Mouse (Mus musculus) limb, embryonic 13.5 days (tissue): Measurements from ENCODE around the gene Unc79. TPM values are rescaled to one million over a fixed set of nuclear protein-coding genes. Genes with fewer than 3 reads are reported as not detected.

Experiments used
- ATAC-seq: fragments of 200-750 bp; cut with Nextera tagmentation; 2 replicates; pipeline ENCODE4 v1.8.0; 2017; ENCODE audit warnings: low read depth, moderate number of reproducible peaks, moderate TSS enrichment; ENCODE audit not compliant: low FRiP score
- H3K27ac ChIP-seq: fragments of 300-500 bp; sonication (generic); 2 replicates; pipeline ENCODE4 v1.5.1; 2015; ENCODE audit warnings: inconsistent platforms, mild to moderate bottlenecking, moderate library complexity
- H3K27me3 ChIP-seq: fragments of 300-500 bp; sonication (generic); 2 replicates; pipeline ENCODE4 v1.6.1; 2015; ENCODE audit warnings: mild to moderate bottlenecking, inconsistent platforms
- H3K36me3 ChIP-seq: fragments of 300-500 bp; sonication (generic); 2 replicates; pipeline ENCODE4 v1.6.1; 2015; ENCODE audit warnings: inconsistent platforms, mild to moderate bottlenecking, moderate library complexity
- H3K4me1 ChIP-seq: fragments of 300-500 bp; sonication (generic); 2 replicates; pipeline ENCODE4 v1.6.1; 2015; ENCODE audit warnings: inconsistent platforms
- H3K4me2 ChIP-seq: fragments of 300-500 bp; sonication (generic); replicated peaks from 2 replicates; pipeline ENCODE4 v1.6.1; 2015; ENCODE audit warnings: inconsistent platforms, mild to moderate bottlenecking, moderate library complexity
- H3K4me3 ChIP-seq: fragments of 300-500 bp; sonication (generic); 2 replicates; pipeline ENCODE4 v1.5.1; 2015; ENCODE audit warnings: moderate library complexity, mild to moderate bottlenecking, inconsistent platforms
- H3K9ac ChIP-seq: fragments of 300-500 bp; sonication (generic); 2 replicates; pipeline ENCODE4 v1.6.1; 2015; ENCODE audit warnings: mild to moderate bottlenecking, inconsistent platforms
- H3K9me3 ChIP-seq: fragments of 300-500 bp; sonication (generic); 2 replicates; pipeline ENCODE4 v1.6.1; 2016; ENCODE audit warnings: inconsistent platforms
- WGBS: fragments of 180-500 bp; shearing (Covaris S2); methylation state at CpG from one replicate; pipeline ENCODE4 v1.1.7; 2015; 5-methylcytosine and 5-hydroxymethylcytosine counted together
- polyA plus RNA-seq: library from polyadenylated mRNA; unstranded; fragments of >200 nt; fragmentation: Nextera tagmentation; extraction: Ambion mirVana; gene quantifications from 2 replicates; pipeline ENCODE4 v1.2.1, GENCODE M21; 2015

The Unc79 gene
- polyA plus RNA-seq, 1 experiment from 2014 or later, result 0.05 TPM

DNA sequence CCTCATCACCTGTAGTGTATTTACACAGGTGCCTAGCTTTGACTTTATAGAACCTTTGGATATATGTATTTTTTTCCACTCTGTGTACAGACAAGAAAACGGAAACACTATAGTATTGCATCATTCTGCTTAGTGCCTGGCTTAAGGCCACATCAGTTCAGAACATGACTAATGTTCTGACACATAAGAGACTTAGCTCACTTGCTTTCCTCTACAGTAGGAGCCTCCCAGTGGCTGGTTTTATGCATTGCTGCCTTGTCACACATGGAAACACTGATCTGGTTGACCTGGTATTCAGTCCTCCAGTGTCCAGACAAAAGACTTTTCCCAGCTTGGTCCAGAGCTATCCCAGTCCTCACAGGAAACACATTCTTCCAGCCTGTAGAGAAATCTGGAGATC, 150.5 kb downstream of the Unc79 start:
- Histone ChIP-seq H3K4me3 (no peak overlapping the region), H3K27me3 (0 out of 2 replicates have a peak, but pooled peaks cover 3% of the 10 kb centered on the region), H3K9me3 (no peaks in the 10 kb centered on the region), H3K4me1 (no peaks in the 10 kb centered on the region), H3K27ac (no peak overlapping the region), H3K4me2 (no peak overlapping the region), H3K9ac (no peak overlapping the region), H3K36me3 (no peaks in the 10 kb centered on the region)
- WGBS, result 63% methylated on average over 1 of the region's 1 CpGs
- ATAC-seq, result peak; percentile 36; the same call in 1 of the 2 replicates

DNA sequence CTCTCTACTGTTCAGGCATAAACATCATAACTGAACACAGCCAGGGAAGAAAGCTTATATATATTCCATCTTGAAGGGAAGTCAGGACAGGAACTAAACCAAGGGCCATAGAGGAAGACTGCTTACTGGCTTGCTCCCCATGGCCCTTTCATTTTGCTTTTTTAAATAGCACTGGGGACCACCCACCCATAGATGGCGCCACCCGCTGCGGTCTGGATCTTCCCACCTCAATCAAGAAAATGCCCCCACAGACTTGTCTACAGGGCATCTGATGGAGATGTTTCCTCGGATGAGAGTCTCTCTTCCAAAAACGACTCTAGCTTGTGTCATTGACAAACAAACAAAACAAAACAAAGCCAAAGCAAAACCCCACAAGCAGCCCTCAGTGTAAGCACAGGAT, 151.4 kb downstream of the Unc79 start:
- Histone ChIP-seq H3K36me3 (no peaks in the 10 kb centered on the region), H3K27ac (no peak overlapping the region), H3K27me3 (0 out of 2 replicates have a peak, but pooled peaks cover under 1% of the 10 kb centered on the region), H3K4me1 (no peaks in the 10 kb centered on the region), H3K4me2 (no peak overlapping the region), H3K9me3 (no peaks in the 10 kb centered on the region), H3K9ac (no peak overlapping the region), H3K4me3 (no peak overlapping the region)
- ATAC-seq, result no peak
- 68% methylated on average over 5 of the region's 5 CpGs for WGBS

DNA sequence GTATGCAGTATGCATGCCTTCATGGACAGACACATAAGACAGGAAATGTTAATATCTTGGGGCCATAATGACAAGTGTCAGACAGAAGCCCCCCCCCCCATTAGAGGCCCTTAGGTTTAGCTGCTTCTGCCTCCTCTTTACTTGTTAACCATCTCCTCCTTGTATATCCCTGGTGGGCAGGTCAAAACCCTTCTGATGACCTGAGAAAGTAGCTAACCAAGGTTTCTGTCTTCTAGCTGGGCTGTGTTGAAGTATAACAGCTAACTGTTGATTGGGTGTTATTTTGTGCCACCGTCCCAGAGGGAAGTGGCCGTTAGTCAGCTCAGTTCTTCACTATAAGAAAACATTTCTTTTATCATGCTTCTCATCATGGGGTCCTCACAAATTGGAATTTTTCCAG, 154.4 kb downstream of the Unc79 start:
- H3K4me2 ChIP-seq, result no peak overlapping the region
- no peaks in the 10 kb centered on the region for H3K36me3 ChIP-seq
- H3K4me3 ChIP-seq, result no peak overlapping the region
- no peak overlapping the region for H3K27ac ChIP-seq
- no peaks in the 10 kb centered on the region for H3K4me1 ChIP-seq
- H3K9me3 ChIP-seq, result no peaks in the 10 kb centered on the region
- no peaks in the 10 kb centered on the region for H3K27me3 ChIP-seq
- no peak for ATAC-seq
- 49% methylated on average over 2 of the region's 2 CpGs for WGBS
- H3K9ac ChIP-seq, result no peak overlapping the region

DNA sequence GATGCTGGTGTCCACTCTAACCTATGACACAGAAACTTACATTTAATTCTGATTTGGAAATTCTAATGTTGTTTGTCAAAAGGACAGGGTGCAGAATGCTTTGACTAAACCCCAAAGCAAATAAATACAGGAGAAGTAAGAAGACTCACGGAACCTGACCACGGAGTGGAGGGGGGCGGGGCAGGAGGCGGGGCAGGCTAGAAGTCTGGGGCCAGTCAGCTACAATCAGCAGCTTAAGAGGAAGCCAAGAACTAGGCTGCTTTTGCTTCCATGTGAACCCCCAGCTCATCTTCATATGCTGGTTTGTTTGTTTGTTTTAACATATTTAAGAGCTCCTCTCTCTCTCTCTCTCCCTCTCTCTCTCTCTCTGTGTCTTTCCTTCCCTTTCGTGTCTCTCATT, 154.9 kb downstream of the Unc79 start:
- Histone ChIP-seq H3K27ac (no peak overlapping the region), H3K27me3 (no peaks in the 10 kb centered on the region), H3K9me3 (no peaks in the 10 kb centered on the region), H3K4me3 (no peak overlapping the region), H3K9ac (no peak overlapping the region), H3K4me2 (peak overlapping the region; percentile 26), H3K36me3 (no peaks in the 10 kb centered on the region), H3K4me1 (no peaks in the 10 kb centered on the region)
- ATAC-seq, result no peak
- 21% methylated on average over 5 of the region's 5 CpGs for WGBS

DNA sequence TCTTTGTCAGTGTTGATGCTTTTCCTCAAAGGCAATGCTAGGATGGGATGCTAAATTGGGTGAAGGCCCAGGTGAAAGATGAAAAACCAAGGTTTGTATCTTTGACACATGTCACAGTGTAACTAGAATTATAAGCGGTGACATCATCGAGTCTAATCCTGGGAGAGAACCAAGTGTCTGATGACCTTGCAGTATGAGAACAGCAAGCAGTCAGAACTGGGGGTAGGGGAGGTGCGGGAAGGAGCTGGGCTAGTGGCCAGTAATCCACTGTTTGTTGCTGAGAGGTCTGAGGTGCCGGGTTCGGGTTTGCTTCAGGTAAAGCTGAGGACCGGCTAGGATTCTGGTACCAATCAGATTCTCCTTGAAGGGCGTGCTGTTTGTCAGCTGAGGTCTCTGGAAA, 160.6 kb downstream of the Unc79 start:
- no peak overlapping the region for H3K4me2 ChIP-seq
- H3K9ac ChIP-seq, result no peak overlapping the region
- WGBS, result 90% methylated on average over 7 of the region's 7 CpGs
- no peaks in the 10 kb centered on the region for H3K36me3 ChIP-seq
- no peak overlapping the region for H3K27ac ChIP-seq
- no peak for ATAC-seq
- no peaks in the 10 kb centered on the region for H3K9me3 ChIP-seq
- no peak overlapping the region for H3K4me3 ChIP-seq
- H3K4me1 ChIP-seq, result no peaks in the 10 kb centered on the region
- H3K27me3 ChIP-seq, result no peaks in the 10 kb centered on the region

DNA sequence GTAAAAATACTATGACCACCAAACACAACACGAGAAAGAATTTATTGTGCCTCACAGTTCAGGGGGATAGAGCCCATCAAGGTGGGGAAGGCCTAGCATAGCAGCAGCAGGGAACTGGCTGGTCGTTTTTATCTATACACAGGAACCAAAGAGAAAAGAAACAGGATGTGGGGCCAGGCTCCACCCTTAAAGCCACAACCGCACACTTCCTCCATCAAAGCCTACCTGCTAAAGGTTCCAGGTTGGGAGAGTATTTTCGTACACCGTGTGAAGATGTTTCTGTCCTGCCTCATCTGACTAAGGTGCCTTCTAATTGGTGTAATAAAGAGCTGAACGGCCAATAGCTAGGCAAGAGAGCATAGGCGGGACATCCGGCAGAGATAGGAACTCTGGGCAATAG, 168.0 kb downstream of the Unc79 start:
- 80% methylated on average over 8 of the region's 8 CpGs for WGBS
- Histone ChIP-seq H3K4me1 (no peaks in the 10 kb centered on the region), H3K4me2 (no peak overlapping the region), H3K9ac (no peak overlapping the region), H3K36me3 (no peaks in the 10 kb centered on the region), H3K4me3 (no peak overlapping the region), H3K27me3 (no peaks in the 10 kb centered on the region), H3K27ac (no peak overlapping the region), H3K9me3 (no peaks in the 10 kb centered on the region)
- no peak for ATAC-seq

DNA sequence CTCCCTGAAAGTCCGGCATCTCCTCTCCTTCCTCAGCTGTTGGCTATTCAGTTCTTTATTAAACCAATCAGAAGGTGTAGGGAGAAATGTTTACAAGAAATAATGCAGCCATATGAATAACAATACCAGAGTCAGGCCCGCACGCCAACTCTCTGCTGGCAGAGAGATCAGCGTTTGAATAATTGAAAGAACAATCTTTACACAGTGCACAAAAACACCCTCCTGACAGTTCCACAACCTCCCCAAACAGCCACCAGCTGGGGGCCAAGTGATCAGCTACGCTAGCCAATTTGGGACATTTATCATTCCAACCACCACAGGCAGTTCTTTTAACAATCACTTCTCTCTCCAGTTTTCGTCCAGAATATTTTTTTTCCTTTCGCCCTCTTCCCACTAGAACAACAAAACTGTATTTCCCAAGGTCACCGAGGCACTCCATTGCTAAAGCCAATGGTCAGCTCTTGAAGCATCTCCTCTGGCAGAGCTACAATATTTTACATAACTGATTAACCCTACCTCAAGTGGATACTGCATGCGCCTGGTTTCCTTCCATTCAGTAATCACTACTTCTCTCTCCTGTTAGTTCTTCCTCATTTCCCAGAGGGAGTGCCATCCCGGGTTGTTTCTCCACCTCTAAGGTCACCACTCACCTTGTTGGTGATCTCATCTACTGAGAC, 169.0 kb downstream of the Unc79 start:
- no peak for ATAC-seq
- H3K4me3 ChIP-seq, result no peak overlapping the region
- H3K4me2 ChIP-seq, result no peak overlapping the region
- no peaks in the 10 kb centered on the region for H3K27me3 ChIP-seq
- H3K9me3 ChIP-seq, result no peaks in the 10 kb centered on the region
- H3K36me3 ChIP-seq, result no peaks in the 10 kb centered on the region
- no peak overlapping the region for H3K9ac ChIP-seq
- WGBS, result 71% methylated on average over 10 of the region's 10 CpGs
- no peaks in the 10 kb centered on the region for H3K4me1 ChIP-seq
- H3K27ac ChIP-seq, result no peak overlapping the region

DNA sequence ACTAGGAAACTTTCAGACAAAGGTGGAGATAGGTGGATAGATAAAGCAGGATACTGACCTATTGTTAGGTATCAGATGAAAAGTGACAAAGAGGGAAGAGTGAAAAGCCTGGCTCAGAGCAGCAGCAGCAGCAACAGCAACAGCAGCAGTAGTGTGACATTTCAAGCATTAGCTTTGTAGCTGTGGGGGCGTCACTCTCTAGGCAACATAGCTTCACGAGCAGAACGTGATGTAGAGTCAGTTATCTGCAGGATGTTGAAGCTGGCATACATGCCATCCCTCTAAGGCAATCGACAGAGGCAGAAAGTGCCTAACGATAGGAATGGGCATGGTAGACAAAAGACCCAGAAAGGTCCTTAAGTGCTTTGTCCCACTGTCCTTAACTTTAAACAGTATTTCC, 173.3 kb downstream of the Unc79 start:
- H3K27me3 ChIP-seq, result no peaks in the 10 kb centered on the region
- H3K9ac ChIP-seq, result no peak overlapping the region
- H3K4me3 ChIP-seq, result no peak overlapping the region
- WGBS, result 84% methylated on average over 5 of the region's 5 CpGs
- no peaks in the 10 kb centered on the region for H3K36me3 ChIP-seq
- no peak for ATAC-seq
- no peak overlapping the region for H3K4me2 ChIP-seq
- H3K4me1 ChIP-seq, result peaks cover 7% of the 10 kb centered on the region; the same call in 1 of the 2 replicates
- H3K27ac ChIP-seq, result no peak overlapping the region
- H3K9me3 ChIP-seq, result no peaks in the 10 kb centered on the region

DNA sequence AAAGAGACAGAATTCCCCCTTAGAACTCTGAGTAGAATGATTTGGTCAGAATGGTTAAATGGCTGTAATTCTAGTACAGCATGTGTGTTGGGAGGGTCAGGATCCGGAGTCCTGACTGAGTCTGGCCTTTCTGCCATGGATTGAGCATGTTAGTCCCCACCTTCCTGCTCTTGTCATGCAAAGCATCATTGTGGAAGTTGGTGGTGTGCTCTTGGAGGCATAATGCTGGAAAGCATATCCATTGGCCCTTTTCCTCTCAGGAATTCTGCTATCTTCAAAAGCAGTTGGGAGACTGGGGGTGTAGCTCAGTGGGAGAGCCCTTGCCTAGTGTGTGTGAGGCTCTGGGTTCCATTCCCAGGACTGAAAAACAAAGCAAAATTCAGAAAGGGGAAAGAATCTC, 175.2 kb downstream of the Unc79 start:
- no peak for ATAC-seq

DNA sequence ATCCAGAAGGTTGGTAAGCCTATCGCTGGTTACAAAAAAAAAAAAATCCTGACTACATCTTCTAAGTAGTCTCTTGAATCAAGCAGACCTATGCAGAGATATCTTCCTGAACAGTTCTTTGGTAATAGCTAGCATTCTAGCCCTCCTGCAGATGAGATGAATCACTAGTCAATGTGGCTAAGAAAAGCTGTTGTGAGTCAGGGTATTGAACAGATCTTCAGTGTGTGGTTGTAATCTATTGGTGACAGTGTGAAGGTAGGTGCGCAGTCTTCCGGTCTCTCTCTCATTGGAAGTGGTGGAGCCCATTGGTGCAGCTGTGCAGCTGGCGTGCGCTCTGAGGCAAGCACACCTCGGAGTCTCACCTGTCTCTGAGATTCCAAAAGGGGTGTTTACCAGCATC, 180.3 kb downstream of the Unc79 start:
- no peaks in the 10 kb centered on the region for H3K9me3 ChIP-seq
- WGBS, result 92% methylated on average over 6 of the region's 6 CpGs
- H3K27ac ChIP-seq, result no peak overlapping the region
- 0 out of 2 replicates have a peak, but pooled peaks cover 3% of the 10 kb centered on the region for H3K27me3 ChIP-seq
- H3K4me1 ChIP-seq, result peaks cover 7% of the 10 kb centered on the region; the same call in 1 of the 2 replicates
- no peak overlapping the region for H3K4me2 ChIP-seq
- H3K4me3 ChIP-seq, result no peak overlapping the region
- H3K36me3 ChIP-seq, result no peaks in the 10 kb centered on the region
- H3K9ac ChIP-seq, result no peak overlapping the region
- no peak for ATAC-seq

More for the DNA sequence above, 175.2 kb downstream of the Unc79 start:
- Histone ChIP-seq H3K9me3 (no peaks in the 10 kb centered on the region), H3K4me2 (no peak overlapping the region), H3K4me1 (peaks cover 7% of the 10 kb centered on the region; the same call in 1 of the 2 replicates), H3K27ac (no peak overlapping the region), H3K27me3 (0 out of 2 replicates have a peak, but pooled peaks cover 3% of the 10 kb centered on the region), H3K36me3 (no peaks in the 10 kb centered on the region), H3K4me3 (no peak overlapping the region), H3K9ac (no peak overlapping the region)
- 80% methylated on average over 1 of the region's 1 CpGs for WGBS

DNA sequence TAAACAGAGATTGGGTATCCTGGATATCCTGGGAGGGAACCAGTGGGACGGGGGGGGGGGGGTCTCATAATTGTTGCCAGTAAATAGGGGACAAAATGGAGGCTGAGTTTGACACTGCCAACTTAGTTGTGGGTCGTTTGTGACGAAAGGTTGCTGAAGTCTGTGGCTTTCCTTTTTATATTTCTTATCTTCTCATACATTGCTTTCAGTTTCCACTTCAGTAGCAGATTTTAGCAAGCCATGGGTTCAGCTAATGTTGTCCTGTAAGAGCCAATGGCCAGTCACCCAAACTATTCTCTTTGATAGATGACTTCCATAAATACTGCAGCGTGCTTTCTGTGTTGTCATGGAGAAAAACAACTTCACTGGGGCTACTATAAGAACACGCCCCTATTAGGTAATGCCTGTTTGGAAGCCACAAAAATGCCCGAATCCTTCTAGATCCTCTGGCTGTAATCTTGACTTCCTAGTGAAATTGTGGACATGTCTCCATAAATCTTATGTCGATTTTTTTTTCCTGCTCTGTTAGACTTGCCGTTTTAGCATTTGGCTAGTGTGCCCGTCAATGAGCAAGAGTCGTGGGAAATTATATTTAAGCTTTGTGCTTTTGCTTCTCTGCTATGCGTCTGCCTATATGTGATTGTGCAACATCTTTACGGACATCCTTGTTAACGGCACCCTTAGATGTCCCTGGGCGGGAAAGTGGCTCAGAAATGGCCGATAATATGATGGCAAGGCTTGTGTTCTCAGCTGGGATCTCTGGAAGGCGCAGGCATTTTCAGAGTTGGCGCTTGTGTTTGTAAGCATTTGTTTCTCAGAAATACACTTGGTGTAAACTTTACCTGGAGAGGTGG, 181.0 kb downstream of the Unc79 start:
- no peak overlapping the region for H3K9ac ChIP-seq
- H3K9me3 ChIP-seq, result no peaks in the 10 kb centered on the region
- H3K4me3 ChIP-seq, result no peak overlapping the region
- H3K4me2 ChIP-seq, result no peak overlapping the region
- H3K27me3 ChIP-seq, result 0 out of 2 replicates have a peak, but pooled peaks cover 3% of the 10 kb centered on the region
- no peak overlapping the region for H3K27ac ChIP-seq
- no peak for ATAC-seq
- no peaks in the 10 kb centered on the region for H3K36me3 ChIP-seq
- 81% methylated on average over 17 of the region's 17 CpGs for WGBS
- H3K4me1 ChIP-seq, result peaks cover 7% of the 10 kb centered on the region; the same call in 1 of the 2 replicates

DNA sequence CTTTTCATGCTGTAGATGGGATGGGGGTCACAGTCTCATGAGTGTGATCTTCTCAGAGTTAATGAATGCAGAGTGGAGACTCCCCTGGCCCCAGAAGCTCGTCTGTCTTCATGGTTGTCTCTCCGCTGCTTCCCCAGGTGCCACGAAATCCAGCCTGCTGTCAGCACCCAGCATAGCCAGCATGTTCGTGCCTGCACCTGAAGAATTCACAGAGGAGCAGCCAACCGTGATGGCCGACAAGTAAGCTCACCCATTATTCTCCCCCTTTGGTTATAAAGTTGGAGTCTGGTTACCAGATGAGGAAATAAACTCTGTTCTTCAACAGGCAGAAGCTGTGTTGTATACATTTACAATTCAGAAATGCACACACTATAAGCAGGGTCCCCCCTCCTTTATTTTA, 182.8 kb downstream of the Unc79 start:
- Histone ChIP-seq H3K4me3 (no peak overlapping the region), H3K27ac (no peak overlapping the region), H3K9me3 (no peaks in the 10 kb centered on the region), H3K4me2 (no peak overlapping the region), H3K9ac (no peak overlapping the region), H3K27me3 (0 out of 2 replicates have a peak, but pooled peaks cover 3% of the 10 kb centered on the region), H3K4me1 (0 out of 2 replicates have a peak, but pooled peaks cover under 1% of the 10 kb centered on the region), H3K36me3 (no peaks in the 10 kb centered on the region)
- WGBS, result 42% methylated on average over 6 of the region's 6 CpGs
- ATAC-seq, result no peak
